Comparison of ENCODE assay signal across 8 mouse cellular contexts in the genomic region with DNA sequence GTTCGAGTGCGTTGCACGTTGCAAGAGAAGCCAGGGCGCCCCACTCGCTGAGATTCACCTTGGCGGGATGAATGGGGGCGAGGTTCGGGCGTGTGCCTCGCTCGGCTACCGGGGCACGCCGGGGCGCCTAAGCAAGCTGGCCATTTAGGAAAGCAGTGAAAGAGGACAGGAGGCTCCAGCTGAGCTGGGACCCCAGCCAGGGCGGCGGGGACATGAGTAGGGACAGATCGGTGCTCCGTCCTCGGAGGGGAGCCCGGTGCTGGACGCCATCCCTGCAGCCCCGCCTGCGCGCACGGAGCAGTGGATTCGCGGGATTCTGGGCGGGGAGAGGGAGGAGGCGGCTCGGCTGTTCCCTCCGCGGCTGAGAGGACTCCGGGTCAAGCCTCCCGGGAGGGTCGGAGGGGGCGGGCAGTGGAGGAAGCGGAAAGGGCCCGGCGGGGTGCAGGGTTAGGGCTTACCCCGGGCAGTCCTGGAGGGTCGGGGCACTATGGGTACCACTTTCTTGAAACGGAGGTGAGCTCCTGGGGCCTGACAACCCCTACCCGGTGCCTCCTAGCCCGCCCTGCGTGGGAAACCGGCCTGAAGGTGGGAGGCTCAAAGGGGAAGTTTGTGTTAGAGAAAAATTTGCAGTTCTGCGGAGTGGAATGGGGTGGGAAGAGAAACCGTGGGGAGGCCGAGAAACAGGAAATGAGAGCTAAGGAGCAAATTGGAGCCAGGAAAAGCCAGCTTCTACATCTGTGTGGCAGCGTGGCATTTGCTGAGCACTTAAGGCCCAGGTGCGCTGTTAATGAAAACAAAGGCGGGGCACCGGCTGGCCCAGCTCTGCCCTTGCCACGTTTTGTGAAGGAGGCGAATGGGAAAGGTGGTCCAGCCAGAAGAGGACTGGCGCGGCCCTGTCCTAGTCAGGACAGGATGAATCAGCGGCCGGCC. TPM values are rescaled to one million over a fixed set of nuclear protein-coding genes. Genes with fewer than 3 reads are reported as not detected.
DNase-seq lines count a peak whose midpoint lies in the region; ATAC-seq lines count a peak whose summit lies in the region.

No protein-coding gene starts in this region.

- H3K4me3 ChIP-seq in hindbrain, embryonic 11.5 days (ENCODE audit: low read depth, low read length), result peak overlapping the region; percentile 53

- DNase-seq in WW6 (ENCODE audit: low read depth, low spot score), result peak; percentile 20
- DNase-seq in cerebellum, adult 9-11 months, result peak; percentile 87
- DNase-seq in frontal cortex, postnatal 14 days (ENCODE audit: low spot score in 2 of 2), result peak; percentile 21 to 62
- DNase-seq in hindbrain, embryonic 11.5 days (ENCODE audit: low spot score), result peak; percentile 75
- peak; percentile 53 to 54 for DNase-seq in layer of hippocampus, postnatal 25 days (ENCODE audit: extremely low spot score in 1 of 2, low spot score in 1 of 2)
- DNase-seq in lung, postnatal 25 days (ENCODE audit: low spot score), result peak; percentile 62
- DNase-seq in right cerebral cortex, postnatal 10 days (ENCODE audit: low spot score in 2 of 2), result peak; percentile 79 to 81
- DNase-seq in yolk sac, embryonic 10.5 days (ENCODE audit: low spot score), result peak; percentile 83

- WGBS in hindbrain, embryonic 11.5 days, result under 1% methylated on average over 59 of the region's 60 CpGs

- H3K27me3 ChIP-seq in hindbrain, embryonic 11.5 days (ENCODE audit: control insufficient read depth, insufficient read depth, low read length), result no peaks in the 10 kb centered on the region

- H3K9me3 ChIP-seq in hindbrain, embryonic 11.5 days (ENCODE audit: control insufficient read depth, low read length), result no peaks in the 10 kb centered on the region

- peak; percentile 48 for ATAC-seq in hindbrain, embryonic 11.5 days (ENCODE audit: low FRiP score)

- H3K36me3 ChIP-seq in hindbrain, embryonic 11.5 days (ENCODE audit: control insufficient read depth, insufficient read depth, low read length), result no peaks in the 10 kb centered on the region

- H3K4me2 ChIP-seq in hindbrain, embryonic 11.5 days (replicated peaks; ENCODE audit: low read depth, low read length), result peak overlapping the region; percentile 90

- no peaks in the 10 kb centered on the region for H3K4me1 ChIP-seq in hindbrain, embryonic 11.5 days (replicated peaks; ENCODE audit: control insufficient read depth, insufficient read depth, low read length)

- H3K27ac ChIP-seq in hindbrain, embryonic 11.5 days (ENCODE audit: low read depth, low read length), result peak overlapping the region; percentile 96

- H3K9ac ChIP-seq in hindbrain, embryonic 11.5 days (ENCODE audit: low read depth, low read length), result peak overlapping the region; percentile 86

RNA-seq across cellular contexts. Expression of a gene that starts 1.4 kb away (rescaled TPM):
- polyA plus RNA-seq in hindbrain, embryonic 11.5 days (2014; fragmentation: Nextera tagmentation; extraction: Ambion mirVana), result 25.5 and 29.6 TPM in 2 replicates
- total RNA-seq in layer of hippocampus, postnatal 25 days (2021), result 10 to 100 TPM; 32.9 to 40.6 TPM

Comparison
In these comparisons a context has a peak if more than half of its experiments do, and no peak if none do; other contexts are left out.
1. Peak in every context shown above with its lines: DNase-seq, ATAC-seq, H3K4me3 ChIP-seq and H3K27ac ChIP-seq.
2. DNase-seq: peak in every context shown above with its lines; median percentile 87 in cerebellum, adult 9-11 months; 83 in yolk sac, embryonic 10.5 days; 80 in right cerebral cortex, postnatal 10 days; 75 in hindbrain, embryonic 11.5 days; 62 in lung, postnatal 25 days; 54 in layer of hippocampus, postnatal 25 days; 42 in frontal cortex, postnatal 14 days; 20 in WW6.